Mouse (Mus musculus) layer of hippocampus, postnatal 10 days (tissue): ENCODE measurements around the gene Pafah1b3. TPM values are rescaled to one million over a fixed set of nuclear protein-coding genes. Genes with fewer than 3 reads are reported as not detected.

ENCODE experiments used
- DNase-seq, 2 experiments: peaks; one replicate each; pipeline ENCODE4 v3.0.0; 2021; ENCODE audit warnings: low spot score in 2 of 2
- total RNA-seq, 2 experiments: library from RNA; stranded (reverse); gene quantifications; 2 replicates each; pipeline ENCODE4 v1.2.3; 2021

Pafah1b3 gene
- total RNA-seq, 2 experiments from 2014 or later = 63.0 to 67.6 TPM

DNA sequence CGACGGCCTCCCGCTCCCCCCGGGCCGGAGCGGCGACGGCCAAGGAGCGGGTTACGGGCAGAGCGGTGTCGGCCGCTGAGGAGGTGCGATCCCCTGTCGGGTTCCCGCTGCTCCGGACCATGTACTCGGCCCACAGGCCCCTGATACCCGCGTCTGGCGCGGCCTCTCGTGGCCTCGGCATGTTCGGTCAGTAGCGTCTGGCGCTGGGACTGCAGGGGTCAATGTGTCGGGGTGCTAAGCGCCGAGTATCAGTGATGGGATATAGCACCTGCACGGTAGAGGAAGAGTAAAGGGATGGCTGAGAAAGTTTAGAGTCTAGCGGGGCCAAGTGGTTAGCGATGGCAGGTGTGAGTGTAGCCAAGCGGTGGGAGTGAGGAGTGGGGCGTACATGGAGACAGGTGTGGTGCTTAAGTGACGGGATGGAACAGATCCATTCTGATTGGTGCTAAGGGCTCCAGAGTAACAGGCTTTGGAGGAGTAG, 15.0 kb downstream of the Pafah1b3 start:
- DNase-seq = peak; percentile 49 to 70

DNA sequence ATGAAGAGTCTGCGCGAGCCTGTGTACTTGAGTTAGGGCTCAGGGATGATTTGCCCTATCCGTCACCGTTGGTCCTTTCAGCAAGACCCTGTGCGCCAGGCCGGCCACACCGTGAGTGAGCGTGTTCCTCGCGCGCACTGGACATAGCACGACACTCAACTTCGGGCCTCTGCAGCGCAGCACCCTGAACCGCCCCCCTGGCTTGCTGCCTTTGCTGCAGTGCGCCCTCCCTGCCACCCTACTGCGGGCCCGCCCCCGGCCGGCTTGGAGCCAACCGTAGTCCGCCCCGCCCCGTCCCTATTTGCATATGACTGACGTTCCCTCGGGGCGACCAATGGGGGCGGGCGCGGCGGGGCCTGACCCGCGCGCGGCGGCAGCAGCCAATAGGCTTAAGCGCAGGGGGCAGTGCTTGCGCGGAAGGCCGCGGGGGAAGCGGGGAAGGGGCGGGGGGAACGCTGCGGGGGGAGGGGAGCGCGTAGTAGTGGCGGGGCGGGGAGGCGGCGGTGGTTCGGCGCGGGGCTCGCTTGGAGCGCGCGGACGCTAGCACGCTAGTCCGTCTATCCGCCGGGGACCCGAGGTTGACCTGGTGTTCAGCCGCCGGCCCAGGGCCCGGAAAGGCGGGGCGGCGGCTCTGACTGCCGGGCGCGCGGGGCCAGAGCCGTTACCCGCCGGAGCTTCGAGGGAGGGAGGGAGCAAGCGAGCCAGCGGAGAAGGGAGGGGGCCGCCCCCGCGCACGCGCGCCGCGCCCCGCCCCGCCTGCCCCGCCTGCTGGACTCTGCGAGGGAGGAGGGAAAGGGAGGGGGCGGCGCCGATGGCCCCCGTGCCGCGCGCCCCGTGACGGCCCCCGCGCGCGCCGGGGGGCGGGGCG, 15.8 kb downstream of the Pafah1b3 start:
- peak; percentile 96 to 98 for DNase-seq

DNA sequence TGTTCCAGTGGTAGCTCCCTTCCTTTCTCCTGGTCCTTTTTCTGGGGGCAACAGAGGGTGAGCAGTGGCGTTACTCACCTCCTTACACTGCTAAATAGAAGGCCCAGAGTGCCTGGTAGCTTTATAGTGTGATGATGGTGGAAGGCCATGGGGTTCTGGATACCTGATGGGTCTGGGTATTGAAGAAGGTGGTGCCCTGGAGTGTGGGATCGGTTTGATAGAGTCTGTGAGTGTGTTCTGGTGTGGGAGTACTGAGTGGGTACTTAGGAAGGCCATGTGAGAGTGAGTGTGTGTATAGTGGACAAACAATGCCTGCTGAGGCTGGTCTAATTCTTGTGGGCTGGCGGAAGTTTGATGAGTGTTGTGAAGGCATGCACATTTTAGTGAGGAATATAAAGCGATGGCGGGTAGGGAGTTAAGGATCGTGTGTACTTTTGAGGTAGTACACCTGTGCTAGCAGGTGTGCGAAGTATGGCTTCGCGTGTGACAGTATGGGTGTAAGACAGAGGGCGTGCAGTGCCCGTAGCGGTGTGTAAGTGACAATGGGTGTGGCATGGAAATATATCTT, 16.5 kb downstream of the Pafah1b3 start:
- DNase-seq = peak in 1 of 2 experiments; percentile 51

DNA sequence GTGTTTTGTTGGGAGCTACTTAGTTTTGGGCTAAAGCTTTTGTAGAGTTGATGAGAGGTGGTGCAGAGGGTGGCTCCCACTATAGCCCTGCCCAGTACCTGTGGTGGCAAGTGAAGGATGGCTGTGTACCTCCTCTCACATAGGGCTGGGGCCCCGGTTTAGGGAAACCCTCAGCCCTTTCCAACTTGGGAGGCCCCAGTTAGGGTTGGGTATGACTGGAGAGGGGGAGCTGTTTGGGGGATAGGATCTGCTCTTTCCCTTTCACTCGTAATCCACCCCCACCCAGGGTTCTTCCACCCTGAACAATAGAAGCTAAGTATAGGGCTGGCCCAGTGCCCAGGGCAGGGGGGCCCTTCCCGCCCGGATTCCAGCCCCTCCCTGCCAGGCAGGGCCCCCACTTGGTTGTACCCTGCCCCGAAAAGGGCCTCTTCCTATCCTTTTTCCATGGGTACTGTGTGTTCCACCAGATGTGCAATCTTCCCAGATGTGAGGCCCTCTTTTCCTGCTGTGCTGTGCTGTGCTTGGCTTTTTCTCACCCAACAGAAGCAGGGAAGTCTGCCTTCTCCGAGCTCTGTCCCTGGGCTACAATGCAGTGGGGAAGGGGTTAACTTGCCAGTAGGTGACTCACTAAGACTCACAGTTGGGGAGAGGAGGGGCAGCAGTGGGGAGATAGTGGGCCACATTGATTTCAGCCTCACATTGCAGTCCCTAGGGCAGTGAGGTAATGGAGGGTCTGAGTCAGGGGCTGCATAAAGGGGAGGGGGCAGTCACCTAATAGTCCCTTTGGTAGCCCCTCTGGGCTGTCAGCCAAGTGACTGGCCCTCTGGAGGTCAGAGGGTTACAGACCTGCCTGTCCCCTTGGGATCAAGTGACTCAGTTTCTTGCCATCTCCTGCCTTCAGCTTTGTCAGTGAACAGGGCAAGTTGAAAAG, 17.7 kb downstream of the Pafah1b3 start:
- peak; percentile 54 to 62 for DNase-seq

DNA sequence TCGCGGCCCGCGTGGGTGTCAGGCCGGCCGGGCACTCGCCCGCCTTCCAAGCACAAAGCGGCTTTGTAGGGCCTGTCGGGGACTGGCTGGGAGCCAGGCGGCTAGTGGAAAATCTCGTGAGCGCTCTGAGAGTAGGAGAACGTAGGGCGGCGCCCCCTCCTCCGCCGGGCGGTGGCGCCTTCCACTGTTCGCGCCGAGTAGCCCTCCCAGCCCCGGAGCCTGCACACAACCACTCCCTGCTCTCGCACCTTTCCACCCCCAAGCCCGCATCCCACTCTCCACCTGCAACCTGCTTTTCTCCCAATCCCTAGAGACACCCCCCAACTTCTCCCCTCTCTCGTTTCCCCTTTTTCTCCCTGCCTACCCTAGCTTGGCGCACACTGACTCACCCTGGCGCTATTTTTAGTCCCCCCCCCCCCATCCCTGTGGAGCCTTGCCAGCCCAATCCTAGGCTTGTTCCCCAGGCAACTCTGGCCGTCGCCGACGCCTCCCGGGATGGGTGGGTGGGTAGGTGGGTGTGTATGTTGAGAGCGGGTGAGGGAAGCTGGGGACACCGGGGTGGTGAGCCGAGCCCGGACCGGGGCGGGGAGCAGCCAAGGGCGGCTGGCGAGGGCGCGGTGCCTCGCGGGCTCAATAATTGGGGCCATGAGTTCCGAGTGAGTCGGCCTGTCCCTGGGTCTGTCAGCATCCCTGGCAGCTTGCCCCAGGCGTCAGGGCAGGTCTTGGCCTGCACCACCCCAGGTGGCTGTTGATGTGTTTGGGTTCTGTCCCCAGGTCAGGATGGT, 18.5 kb downstream of the Pafah1b3 start:
- DNase-seq = peak; percentile 93 to 95

DNA sequence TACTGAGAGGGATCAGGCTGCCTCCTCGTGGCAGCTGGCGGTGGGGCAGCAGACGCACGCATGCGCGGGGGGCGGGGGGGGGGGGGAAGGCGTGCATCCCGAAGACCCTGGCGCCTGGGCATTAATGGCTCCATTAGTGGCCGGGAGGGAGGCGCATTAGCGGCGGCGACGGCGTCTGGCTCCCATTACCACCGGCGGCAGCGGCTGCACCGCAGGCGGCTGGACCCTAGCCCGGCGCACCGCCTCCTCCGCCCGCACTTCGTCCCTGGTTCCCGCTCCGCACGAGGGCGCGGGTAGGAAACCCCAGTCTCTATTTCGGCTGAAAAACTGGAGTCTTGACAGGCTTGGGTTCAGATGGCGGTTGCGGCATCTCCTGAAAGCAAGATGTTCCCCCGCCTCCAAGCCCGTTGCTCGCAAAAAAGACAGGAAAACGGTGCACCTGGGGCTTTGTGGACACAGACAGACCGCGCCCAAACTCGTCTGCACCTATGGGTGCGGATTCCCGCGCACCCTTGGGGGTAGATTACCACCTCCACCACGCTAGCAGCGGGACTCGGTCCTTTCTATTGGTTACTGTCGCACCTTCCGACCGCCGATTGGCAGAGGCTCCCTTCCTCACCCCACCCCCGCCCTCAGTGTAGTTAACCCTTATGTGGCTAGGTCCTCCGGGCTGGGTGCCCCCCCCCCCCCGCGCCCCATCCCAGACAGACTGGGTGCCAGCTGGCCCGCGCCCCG, 19.3 kb downstream of the Pafah1b3 start:
- DNase-seq = peak; percentile 81 to 86

- DNase-seq = no peak
Measured at GRCm38 (mm10) chr7:25277998-25278340, 19.8 kb downstream of the Pafah1b3 start.

GRCm38 (mm10) chr7:25277405-25277804, 20.4 kb downstream of the Pafah1b3 start:
- DNase-seq = no peak

GRCm38 (mm10) chr7:25275555-25276298, 22.1 kb downstream of the Pafah1b3 start:
- DNase-seq = peak in 1 of 2 experiments; percentile 5

DNA sequence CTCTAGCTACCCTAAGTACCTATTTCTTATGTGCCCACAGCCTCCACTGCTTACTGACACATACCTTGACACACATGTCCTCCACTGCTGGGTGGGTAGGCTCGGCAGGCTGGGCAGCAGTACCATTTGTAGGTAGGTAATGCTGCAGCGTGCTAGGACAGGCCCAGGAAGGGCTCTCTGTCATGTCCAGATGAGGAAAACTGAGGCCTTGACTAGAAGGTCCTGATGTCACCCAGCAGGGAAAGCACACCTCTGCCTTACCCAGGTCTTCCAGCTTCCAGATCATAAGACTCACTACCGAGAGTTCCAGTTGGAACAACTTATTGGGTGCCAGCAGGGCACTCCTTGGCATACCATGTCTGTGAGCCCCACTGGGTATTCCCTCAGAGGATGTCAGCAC, 22.8 kb downstream of the Pafah1b3 start:
- DNase-seq = no peak

DNA sequence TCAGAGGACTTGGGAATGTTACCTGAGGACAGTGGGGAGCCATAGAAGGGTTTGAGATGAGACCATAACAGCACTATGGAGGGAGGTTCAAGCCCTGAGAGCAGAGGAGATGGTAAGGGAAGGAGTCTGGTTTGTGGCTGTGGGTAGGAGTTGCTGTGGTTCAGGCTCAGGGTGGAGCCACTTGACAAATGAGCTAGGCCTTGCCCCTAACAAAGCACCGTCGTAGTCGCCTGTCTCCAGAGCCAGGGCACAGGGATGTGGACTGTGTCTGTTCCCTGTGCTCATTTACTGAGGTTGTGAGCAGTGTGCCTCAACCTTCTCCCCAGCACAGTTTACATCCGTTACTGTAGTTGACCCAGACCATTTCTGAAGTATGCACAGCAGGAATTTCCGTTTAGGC, 23.2 kb downstream of the Pafah1b3 start:
- DNase-seq = no peak

- peak in 1 of 2 experiments; percentile 10 for DNase-seq
Measured at GRCm38 (mm10) chr7:25273259-25274241, 24.2 kb downstream of the Pafah1b3 start.

- DNase-seq = no peak
Measured at GRCm38 (mm10) chr7:25272445-25273258, 25.1 kb downstream of the Pafah1b3 start.

DNA sequence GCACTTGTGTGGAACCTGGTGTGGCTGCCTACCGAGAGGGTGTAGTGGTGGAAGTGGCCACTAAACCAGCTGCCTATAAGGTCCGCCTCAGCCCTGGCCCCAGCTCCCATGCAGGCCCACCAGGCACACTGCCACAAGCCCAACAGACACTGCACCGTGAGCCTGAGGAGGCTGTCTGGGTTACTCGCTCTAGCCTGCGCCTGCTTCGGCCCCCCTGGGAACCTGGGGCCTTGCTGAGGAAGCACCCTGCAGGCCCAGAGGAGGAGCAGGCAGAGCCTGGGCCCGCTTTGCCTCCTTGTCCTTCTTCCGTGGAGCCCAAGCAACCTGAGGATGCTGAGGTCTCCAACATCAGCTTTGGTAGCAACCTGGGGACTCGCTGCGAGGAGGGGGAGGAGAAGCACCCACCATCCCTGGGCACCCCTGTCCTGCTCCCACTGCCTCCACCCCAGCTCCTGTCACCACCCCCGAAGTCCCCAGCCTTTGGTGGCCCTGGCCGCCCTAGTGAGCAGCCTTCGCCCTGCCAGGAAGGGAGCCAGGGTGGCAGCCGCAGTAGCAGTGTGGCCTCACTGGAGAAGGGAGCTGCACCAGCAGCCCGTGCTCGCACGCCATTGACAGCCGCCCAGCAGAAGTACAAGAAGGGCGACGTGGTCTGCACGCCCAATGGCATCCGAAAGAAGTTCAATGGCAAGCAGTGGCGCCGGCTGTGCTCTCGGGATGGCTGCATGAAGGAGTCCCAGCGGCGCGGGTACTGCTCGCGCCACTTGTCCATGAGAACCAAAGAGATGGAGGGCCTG, 25.9 kb downstream of the Pafah1b3 start:
- no peak for DNase-seq

- peak in 1 of 2 experiments; percentile 11 for DNase-seq
Measured at GRCm38 (mm10) chr7:25270652-25271633, 26.8 kb downstream of the Pafah1b3 start.
